Mouse (Mus musculus) neural tube, embryonic 10.5 days (tissue): ENCODE results near the gene Magohb.

Source experiments
- DNase-seq: peaks from one replicate; pipeline ENCODE4 v3.0.0-alpha.2; 2017; ENCODE audit warnings: low spot score; ENCODE audit errors: extremely low spot score

The Magohb gene

DNA sequence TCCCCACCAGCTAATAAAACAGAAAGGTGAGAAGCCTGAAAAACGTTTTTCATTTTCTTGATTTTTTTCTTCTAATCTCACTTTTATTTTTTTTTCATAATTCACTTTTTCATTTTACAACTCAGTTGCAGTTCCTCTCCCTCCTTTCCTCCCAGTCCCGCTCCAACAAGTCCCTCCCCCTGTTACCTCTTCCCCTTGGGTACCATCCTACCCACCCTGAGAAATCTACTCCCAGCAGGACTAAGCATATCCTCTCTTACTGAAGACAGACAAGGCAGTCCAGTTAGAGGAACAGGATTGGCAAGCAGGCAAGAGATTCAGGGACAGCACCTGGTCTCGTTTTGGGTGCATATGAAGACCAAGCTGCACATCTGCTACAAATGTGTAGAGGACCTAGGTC is 30.3 kb downstream of the Magohb start:
- DNase-seq = no peak

- no peak for DNase-seq
Observed at GRCm38 (mm10) chr6:131262009-131262408, 31.0 kb downstream of the Magohb start.

DNA sequence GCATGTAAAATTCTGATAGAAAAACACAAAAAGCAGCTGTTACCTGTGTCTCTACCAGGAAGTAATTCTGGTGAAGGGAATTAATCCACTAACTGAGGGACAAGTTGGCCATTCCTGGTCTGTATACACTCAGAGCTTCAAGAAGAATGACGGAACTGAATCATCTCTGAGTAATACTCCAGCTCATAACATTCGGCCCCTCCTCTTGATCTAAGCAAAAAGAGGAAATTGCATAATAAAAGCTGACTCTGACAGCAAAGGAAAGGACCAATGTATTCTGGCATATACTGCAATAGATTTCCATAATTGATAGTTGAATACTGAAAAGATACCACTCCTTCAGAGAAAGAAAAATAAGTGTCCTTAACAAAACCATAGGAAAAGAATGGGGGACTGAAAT is 45.8 kb downstream of the Magohb start, which contains the start of gene Klra2:
Gene Klra2 (minus strand): TSS at position 157 of the 400 bp plus-strand sequence.
- no peak for DNase-seq

GRCm38 (mm10) chr6:131245081-131245480 is 48.0 kb downstream of the Magohb start:
- no peak for DNase-seq
